Mouse (Mus musculus) mesoderm, embryonic 11.5 days (tissue): ENCODE measurements around the gene Rngtt.

Experiments used
- DNase-seq: peaks from one replicate; pipeline ENCODE4 v3.0.0-alpha.2; 2012; ENCODE audit warnings: low read depth, low spot score

The Rngtt gene

DNA sequence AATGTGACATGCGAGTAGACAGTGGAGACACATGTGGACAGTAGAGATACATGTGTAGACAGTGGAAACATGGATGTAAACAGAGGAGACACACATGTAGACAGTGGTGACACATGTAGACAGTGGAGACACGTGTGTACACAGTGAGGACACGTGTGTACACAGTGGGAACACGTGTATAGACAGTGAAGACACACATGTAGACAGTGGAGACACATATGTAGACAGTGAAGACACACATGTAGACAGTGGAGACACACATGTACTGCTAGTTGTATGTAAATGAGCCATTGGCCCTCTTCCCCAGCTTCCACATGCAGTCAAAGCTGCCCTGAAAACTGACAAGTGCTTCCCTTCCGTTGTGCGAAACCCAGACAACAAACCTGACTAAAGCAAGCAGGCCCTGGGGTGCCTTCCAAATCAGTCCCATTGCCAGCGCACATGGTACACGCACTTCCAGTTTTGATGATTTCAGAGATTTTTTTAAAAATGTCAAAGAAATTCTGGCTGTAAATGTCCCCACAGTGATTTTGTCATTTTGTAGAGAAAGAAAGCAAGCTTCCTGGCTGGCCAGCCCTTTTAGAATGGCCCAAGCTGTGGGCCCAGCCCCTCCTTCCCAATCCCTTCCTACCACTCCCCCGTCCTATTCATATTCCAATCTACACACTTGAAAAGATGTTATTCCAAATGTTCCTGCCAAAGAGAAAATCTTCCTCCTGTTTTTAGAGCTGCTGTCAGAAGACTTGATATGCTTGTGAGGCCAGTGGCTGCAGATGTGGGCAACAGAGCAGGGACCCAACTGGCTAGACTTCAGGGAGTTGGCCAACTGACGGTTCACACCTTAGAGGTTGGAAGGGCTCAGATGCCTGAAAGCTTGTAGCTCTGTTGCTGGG, 204.2 kb downstream of the Rngtt start:
- DNase-seq: no peak

DNA sequence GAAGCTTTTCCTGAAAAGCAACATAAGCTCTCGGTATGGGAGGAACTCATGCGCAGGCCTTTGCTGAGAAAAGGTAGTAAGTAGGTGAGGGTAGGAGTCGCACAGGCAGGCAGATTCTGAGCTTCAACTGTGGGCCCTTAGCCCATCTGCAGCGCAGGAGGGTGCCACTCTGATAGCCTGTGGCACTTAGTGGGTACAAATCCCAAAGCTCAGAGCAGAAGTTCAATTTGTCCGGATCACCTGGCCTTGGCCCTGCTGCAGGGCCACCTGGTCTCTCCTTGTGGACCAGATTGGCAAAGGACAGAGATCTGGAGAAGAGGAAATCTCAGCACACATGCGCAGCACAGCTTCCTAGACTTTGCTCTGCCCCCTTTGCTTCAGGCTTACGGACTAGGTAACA, 210.1 kb downstream of the Rngtt start:
- DNase-seq: no peak

DNA sequence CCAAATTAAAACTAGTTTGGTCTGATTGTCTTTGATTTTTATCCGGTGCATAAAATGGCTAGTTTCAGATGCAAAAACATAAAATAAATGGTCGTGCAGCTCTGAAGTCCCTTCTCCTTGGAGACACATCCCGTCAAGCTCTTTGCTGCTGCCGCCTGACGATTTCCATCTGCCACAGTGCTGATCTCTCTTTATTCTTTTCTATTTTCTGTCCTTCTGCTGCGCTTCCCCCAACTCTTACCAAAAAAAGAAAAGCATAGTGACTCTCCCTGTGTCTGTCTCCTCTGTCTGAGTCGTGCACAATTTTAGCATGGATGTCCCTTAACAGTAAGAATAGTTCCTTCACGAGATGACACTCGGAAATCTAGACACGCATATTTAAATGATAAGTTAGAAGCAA, 210.8 kb downstream of the Rngtt start:
- no peak for DNase-seq

DNA sequence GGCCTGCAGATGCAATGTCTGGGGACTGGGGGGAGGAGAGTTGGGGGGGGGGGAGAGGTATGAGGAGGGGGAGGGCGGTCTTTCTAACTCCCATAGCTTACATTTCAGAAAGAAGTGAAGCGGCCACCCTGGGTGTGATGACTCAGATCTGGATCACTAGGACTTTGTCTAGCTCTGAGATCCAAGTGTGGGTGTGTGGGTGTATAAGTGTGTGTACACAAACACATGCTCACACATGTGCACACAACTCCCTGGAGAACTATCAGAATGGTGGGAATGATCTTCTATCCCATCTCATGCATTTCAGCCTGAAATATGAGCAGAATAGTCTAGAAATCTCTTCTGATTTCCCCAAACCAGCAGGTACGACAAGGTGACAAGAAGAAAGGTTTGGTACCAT, 213.7 kb downstream of the Rngtt start:
- no peak for DNase-seq

DNA sequence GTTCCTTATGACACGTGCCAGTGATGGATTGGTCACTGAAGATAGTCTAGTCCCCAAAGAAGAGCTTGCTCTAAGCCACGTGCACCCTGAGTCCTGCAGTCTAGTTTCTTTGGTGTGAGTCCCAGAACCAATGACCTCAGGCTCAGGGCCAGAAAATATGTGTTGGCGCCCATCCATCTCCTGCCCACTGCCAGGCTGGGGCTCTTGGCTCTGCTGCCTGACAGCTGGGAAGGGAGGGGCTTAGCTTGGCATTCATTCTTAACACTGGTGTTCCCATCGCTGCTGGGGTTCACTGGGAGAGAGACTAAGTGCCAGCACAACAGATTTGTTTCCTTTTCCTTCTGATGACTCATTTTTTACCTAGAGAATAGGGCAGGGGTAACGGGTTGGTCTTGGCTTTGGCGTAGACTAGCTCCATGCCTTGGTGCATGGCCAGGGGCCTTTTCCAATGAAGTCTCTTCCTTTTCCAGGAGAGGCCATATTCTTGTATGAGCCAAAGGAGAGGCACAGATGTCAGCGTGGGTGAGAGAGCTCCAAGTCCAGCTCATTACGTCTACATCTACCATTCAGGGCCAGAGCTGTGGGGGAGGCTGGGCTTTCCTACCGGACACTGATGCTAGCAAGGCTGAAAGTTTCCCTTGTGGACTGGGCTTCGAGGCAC, 214.5 kb downstream of the Rngtt start:
- no peak for DNase-seq

DNA sequence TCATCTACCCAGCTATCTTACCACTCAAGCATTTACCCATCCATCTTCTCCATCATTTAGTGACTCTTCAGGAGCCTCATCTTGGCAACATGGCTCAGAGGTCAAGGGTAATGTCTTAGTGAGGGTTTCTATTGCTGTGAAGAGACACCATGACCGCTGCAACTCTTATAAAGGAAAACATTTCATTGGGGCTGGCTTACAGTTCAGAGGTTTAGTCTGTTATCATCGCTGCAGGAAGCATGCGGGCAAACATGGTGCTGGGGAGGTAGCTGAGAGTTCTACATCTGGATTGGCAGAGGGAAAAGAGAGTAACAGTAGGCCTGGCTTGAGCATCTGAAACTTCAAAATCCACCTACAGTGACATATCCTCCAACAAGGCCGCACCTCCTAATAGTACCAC, 215.2 kb downstream of the Rngtt start:
- no peak for DNase-seq

DNA sequence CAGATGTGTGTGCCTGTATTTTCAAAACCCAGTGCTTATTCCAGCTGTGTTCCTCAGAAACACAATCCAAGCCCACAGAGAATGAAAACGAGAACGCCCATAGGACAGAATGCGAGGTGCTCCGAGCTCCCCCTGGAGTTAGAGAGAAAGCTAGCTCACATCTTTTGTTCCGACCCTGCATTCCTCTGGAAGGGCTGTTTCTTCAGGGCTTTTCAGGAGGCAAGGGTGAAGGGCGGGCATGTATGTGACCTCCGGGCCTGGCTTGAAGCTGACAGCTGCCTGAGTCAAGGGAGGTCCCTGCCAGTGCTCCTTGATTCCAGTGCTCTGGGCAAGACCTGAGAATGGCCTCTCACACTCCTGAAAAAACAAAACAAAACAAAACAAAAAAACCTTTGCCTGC, 216.0 kb downstream of the Rngtt start:
- no peak for DNase-seq

DNA sequence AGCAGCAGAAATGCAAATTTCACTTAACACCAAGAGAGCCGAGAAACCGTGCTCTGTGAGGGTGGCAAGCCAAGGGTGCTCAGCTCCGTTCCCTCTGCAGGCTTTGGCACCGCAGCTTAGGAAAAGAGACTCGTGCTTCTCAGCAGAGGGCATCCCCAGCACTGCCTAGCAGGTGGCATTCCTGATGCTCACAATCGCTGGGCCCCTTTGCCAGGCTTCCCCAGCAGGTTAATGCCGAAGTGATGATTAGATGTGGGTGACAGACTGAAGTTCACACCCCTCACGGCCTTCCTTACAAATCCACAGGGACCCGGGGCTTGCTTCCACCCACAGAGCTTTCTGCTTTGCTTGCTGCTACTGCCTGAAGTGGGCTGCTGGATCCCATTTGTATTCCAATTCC, 216.6 kb downstream of the Rngtt start:
- no peak for DNase-seq

DNA sequence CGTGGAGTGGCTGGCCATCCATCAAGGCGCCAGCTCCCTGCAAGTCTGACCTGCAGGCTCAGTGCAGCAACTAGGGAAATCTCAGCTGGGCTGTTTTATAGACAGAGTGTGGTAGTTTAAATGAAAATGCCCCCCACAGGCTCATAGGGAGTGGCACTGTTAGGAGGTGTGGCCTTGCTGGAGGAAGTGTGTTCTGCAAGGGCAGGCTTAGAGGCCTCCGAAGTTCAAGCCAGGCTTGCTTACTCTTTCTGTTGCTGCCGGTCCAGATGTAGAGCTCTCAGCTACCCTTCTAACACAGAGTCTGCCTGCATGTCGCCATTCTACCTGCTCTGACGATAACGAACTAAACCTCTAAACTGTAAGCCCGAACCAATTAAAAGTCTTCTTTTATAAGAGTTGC, 222.5 kb downstream of the Rngtt start:
- DNase-seq: no peak

DNA sequence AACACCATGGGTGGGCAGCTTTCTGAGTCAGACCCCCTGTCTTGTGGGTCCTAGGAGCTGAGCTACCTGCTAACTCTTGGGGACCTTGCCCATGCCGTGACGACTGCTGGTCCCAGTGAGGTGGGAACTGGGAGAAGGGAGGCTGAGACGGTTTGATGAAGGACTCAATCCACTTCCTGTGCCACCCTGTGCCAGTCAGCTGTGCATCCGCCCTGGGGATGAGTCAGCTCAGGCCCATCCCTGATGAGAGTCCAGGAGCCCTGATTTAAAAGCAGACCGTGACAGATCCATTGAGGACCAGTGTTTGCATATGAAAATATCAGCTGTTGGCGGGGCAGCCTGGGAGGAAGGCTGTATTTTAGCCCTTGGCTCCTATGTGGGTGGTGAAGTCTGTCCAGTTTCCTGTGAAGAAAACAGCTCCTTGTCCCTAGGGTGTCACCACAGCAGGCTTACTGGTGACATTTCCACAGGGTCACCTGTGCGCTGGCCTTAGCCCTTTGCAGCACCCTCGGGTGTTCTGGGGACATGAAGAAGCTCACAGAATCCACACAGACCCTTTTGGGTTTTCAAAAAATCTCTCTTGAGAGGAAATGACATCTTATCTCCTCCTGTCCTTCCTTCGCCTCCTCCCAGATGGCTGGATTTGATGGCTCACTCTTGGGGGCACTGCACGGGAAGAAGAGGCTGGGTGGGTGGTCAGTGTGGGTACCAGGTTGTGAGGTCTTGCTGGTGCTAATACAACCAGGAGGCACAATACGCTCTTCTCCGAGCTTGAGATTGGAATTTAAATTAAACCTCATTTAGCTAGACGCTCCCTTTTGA, 234.9 kb downstream of the Rngtt start:
- DNase-seq: no peak

DNA sequence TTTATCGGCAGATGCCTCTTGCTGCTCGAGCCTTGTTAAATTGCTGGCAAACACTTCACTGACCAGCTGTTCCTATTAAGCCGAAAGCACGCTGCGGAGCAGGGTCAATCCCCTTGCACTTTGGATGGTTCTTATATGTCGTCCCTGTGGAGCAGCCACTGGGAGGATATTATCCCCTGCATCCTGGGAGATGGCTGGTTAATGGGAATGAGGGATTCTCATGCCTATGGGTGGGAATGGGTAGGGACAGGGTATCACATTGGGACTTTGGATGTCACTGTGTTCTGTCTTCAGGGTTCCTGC, 235.4 kb downstream of the Rngtt start:
- DNase-seq: peak; percentile 44

DNA sequence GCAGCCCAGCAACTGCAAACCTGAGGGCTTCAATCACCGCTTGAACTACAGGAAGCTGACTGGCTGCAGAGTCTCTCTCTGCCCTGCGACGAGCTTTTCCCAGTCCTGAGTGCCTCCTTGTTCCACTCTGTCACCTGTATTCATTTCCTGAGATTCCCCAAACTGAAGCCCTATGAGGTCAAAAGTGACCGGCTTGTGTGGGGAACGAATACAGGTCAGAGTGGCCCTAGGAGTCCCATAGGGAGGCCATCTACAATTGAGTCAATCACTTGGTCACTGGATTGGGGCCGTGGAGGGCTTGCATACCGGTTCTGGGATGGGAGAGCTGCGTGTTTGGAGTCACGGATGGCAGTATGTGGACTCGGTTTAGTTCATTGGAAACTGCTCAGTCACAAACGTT, 236.2 kb downstream of the Rngtt start:
- DNase-seq: no peak

DNA sequence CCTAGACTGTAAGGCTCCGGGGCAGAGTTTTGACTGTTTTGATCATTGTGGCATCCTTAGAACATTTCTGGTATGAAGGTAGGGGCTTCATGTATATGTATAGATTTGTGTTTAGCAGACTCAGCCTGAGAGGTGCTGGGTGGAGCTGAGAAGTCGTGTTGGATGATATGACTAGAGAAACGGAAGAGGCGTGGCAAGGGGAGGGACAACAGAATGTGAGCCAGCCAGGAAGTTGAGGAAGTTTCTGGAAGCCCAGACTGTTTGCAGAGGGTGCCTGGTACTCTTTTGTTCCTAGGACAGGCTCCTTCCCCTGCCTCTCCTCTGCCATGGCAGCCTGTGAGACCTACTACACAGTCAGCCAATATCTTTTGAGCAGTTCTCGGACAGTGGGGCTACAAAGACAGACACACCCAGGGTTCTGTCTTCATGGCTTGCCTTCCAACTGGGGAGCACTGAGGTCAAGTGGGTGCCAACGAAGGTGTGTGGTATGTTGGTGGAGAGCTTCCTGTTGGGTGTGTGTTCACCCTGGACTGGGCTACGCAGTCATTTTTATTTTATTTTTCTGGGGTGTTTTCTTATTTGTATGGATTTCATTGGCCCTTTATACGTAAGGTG, 237.3 kb downstream of the Rngtt start:
- no peak for DNase-seq

DNA sequence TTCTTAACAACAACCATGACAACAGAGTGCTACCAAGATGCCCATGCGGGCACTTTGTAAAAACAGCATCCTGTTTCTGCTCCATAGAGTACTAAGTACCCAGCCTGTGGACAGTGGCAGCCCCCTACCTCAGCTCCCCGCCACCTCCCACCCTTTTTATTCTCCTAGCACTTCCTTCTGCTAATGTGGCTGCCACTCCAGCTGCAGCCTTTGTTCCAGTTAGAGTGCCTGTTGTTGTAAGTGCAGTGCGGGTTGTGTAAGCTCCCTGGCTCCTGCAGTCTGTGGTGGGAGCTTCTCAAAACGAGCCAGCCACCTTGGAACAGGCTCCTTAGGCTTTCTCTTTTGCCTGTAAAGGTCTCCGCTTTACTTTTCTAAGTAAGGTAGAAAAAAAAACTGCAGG, 239.5 kb downstream of the Rngtt start:
- no peak for DNase-seq
